Mouse (Mus musculus) inflammation-experienced regulatory T-cells, adult 6 months (primary cell): ENCODE data around the gene Elmo1. TPM values are rescaled to one million over a fixed set of nuclear protein-coding genes. Genes with fewer than 3 reads are reported as not detected.
A peak's percentile ranks its signal among the peaks of the same experiment; 100 is the strongest.

Experiments
- ATAC-seq: one replicate; pipeline ENCODE4 v1.8.0; 2017
- polyA plus RNA-seq, 3 experiments: library from polyadenylated mRNA; unstranded; fragments of 100-300 nt; shearing (Covaris generic); gene quantifications; one replicate each; pipeline ENCODE4 v1.2.1; 2017

Elmo1 gene
- polyA plus RNA-seq, 3 experiments from 2014 or later, result 94.0 to 116 (median 111) TPM

GRCm38 (mm10) chr13:20123975-20124374, 33.6 kb downstream of the Elmo1 start:
- no peak for ATAC-seq

GRCm38 (mm10) chr13:20124965-20125364, 34.6 kb downstream of the Elmo1 start:
- no peak for ATAC-seq

- no peak for ATAC-seq
Measured at GRCm38 (mm10) chr13:20125845-20126244, 35.4 kb downstream of the Elmo1 start.

- no peak for ATAC-seq
Measured at GRCm38 (mm10) chr13:20127553-20127952, 37.2 kb downstream of the Elmo1 start.

GRCm38 (mm10) chr13:20128097-20128496, 37.7 kb downstream of the Elmo1 start:
- no peak for ATAC-seq

GRCm38 (mm10) chr13:20130731-20131130, 40.3 kb downstream of the Elmo1 start:
- no peak for ATAC-seq

GRCm38 (mm10) chr13:20131322-20131997, 41.1 kb downstream of the Elmo1 start:
- no peak for ATAC-seq

GRCm38 (mm10) chr13:20131998-20132371, 41.6 kb downstream of the Elmo1 start:
- no peak for ATAC-seq

- peak; percentile 12 for ATAC-seq
Measured at GRCm38 (mm10) chr13:20133602-20134394, 43.4 kb downstream of the Elmo1 start.

- ATAC-seq, result peak; percentile 69
Measured at GRCm38 (mm10) chr13:20134395-20135225, 44.2 kb downstream of the Elmo1 start.

GRCm38 (mm10) chr13:20136753-20137152, 46.4 kb downstream of the Elmo1 start:
- ATAC-seq, result peak; percentile 18

- no peak for ATAC-seq
Measured at GRCm38 (mm10) chr13:20138466-20138865, 48.1 kb downstream of the Elmo1 start.

GRCm38 (mm10) chr13:20139060-20139459, 48.7 kb downstream of the Elmo1 start:
- ATAC-seq, result no peak

- peak; percentile 82 for ATAC-seq
Measured at GRCm38 (mm10) chr13:20139825-20140665, 49.6 kb downstream of the Elmo1 start.

- no peak for ATAC-seq
Measured at GRCm38 (mm10) chr13:20142637-20143036, 52.2 kb downstream of the Elmo1 start.

- no peak for ATAC-seq
Measured at GRCm38 (mm10) chr13:20146848-20147247, 56.5 kb downstream of the Elmo1 start.

- no peak for ATAC-seq
Measured at GRCm38 (mm10) chr13:20147736-20148135, 57.3 kb downstream of the Elmo1 start.

GRCm38 (mm10) chr13:20150130-20150835, 59.9 kb downstream of the Elmo1 start:
- ATAC-seq, result no peak

- peak; percentile 32 for ATAC-seq
Measured at GRCm38 (mm10) chr13:20151302-20151978, 61.0 kb downstream of the Elmo1 start.

- no peak for ATAC-seq
Measured at GRCm38 (mm10) chr13:20157059-20157458, 66.7 kb downstream of the Elmo1 start.

- ATAC-seq, result no peak
Measured at GRCm38 (mm10) chr13:20157529-20157928, 67.1 kb downstream of the Elmo1 start.
